Mouse (Mus musculus) heart, adult 8-10 months (tissue): Measurements from ENCODE around the gene Arid5b. TPM values are rescaled to one million over a fixed set of nuclear protein-coding genes. Genes with fewer than 3 reads are reported as not detected.

Source experiments
- DNase-seq: peaks from one replicate; pipeline ENCODE4 v3.0.0; 2022; ENCODE audit warnings: low spot score
- total RNA-seq, 4 experiments: library from RNA; stranded (reverse); gene quantifications; 2 replicates each; pipeline ENCODE4 v1.2.4; 2022

Arid5b gene
- total RNA-seq, 4 experiments from 2014 or later, result 17.7 to 25.4 (median 18.5) TPM

DNA sequence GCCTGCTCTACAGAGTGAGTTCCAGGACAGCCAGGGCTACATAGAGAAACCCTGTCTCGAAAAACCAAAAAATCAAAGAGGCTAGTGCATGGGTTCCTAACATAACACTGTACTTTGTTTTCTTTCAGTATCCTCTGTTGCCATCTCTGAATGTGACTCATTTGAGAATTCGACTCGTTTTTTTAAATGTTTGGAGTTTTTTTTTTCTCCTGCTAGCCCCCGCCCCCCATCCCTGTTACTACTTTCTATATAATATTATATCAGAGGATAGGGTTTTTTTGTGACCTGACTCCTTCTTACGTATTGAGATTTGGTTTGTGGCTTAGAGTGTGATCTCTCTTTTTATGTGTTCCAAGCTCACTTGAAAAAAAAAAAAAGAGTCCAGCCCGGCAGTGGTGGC, 223.8 kb downstream of the Arid5b start:
- no peak for DNase-seq

DNA sequence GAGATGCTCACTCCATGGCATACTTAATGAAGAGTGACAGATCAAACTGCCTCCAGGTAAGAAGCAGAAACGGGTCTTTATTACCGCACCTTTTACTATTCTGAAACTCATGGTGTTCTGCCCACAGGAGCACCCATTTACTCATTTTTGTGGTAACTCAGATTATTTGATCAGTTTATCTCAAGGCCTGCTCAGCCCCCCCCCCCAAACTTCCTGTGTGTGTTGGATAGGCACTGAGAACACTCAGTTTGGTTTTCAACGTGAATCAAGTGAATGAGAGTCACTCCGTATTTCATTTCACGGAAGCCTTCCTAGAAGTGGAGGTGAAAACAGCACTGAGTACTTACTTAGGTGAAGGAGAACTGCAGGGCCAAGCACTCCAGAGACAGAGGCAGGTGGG, 224.4 kb downstream of the Arid5b start:
- no peak for DNase-seq

DNA sequence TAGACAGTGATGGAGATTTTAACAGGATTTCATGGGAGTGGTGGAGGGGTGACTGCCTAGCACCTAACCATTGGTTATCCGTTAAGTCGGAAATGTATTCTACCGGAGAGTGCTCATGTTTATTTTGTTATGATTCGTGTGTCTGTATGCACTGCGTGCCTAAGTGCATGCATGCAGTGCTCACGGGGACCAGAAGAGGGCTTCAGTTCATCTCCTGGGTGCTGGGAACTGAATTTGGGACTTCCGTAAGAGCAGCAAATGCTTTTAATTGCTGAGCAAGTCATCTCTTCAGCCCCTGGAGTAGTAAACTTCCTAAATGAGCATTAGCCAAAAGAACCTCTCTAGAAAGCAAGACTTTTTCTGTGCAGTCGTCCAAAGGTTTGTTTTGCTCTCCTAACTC, 226.2 kb downstream of the Arid5b start:
- DNase-seq, result no peak

DNA sequence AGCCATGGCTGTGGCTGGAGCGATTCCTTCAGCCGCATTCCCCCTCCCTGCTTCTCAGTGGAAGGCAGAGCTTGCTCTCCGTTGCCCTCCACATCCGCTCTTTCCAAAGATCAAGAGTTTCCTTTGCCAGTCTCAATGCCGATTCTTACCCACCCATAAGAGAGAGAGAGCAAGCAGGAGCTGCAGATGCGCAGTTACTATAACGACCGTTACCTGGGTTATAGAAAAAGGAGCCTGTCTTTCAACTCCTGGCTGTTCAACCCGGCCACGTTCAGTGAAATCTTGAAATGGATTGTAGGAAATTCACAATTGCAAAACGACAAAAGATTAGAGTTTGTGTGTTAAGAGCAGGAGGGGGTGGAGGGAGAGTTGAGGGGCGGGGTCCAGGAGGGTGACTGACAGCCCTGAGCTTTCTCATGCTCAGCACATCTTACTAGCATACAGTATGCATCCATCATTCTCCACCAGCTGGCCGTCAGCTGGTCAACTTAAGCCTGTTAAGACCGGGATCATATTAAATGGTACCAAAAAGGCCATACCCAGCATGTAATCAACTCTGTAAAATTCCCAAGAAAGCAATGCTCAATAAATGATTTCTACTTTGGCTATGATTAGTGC, 227.1 kb downstream of the Arid5b start:
- no peak for DNase-seq

DNA sequence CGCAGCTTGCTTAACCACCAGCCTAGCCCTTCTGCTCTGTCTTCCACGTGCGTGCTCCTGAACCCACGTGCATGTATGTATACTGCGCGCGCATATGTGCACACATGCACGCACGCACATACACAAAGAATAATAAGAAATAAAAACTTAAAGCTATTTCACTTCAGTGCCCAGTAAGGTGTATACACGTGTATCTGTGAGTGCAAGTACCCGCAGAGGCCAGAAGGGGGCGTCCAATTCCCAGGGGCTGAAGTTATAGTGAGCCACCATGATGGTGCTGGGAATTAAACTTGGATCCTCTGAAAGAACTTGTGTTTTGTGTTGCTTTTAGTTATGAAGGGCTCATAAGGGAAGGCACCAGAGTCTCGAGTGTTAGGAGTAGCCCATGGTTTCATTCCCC, 227.7 kb downstream of the Arid5b start:
- DNase-seq, result no peak

DNA sequence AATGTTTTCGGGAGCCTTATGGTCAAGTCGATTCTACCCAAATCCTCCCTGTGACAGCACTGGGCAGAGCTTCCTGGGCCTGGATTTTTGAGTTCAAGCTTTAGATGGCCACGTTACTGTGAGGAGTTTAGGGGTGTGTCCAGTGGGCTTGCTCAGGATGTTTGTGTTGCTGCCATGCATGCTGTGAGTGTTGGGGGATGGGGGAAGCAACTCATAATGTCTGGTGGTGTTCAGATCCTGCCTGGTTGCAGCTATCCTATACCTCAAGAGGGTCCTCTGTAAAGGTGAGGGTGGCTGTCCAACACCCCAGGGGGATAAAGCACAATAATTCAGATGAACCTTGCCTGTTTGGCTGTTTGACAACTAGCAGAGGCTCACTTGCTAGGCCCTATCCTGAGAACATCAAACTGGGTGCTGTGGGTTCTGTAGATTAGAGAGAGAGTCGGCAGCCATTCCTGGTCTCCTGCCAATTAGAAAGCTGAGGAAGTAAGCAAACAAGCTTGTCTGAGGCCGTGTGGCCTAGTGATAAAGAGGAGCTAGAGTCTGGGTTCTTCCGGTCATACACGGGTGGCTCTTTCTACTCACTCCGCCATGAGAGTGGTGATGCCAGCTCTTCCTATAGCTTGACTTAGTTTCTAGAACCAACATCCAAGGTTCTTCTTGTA, 229.8 kb downstream of the Arid5b start:
- no peak for DNase-seq

DNA sequence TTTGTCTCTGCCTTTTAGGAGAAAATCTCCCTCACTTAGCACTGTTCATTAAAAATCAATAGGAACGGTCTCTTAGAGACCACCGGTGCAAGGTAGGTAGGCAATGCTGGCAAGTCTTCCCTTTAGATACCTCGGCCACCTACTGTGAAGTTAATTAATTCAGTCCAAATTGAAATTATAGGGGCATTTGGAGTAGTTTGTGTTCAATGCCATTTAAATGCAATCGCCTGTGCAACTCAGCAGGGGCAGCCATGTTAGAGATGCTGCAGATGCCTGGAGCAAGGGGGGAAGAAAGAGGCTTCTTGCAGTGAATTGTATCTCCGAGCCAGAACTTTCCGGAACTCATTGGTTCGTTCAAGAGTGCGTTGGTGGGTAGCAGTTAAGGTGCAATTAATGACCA, 233.7 kb downstream of the Arid5b start:
- no peak for DNase-seq

DNA sequence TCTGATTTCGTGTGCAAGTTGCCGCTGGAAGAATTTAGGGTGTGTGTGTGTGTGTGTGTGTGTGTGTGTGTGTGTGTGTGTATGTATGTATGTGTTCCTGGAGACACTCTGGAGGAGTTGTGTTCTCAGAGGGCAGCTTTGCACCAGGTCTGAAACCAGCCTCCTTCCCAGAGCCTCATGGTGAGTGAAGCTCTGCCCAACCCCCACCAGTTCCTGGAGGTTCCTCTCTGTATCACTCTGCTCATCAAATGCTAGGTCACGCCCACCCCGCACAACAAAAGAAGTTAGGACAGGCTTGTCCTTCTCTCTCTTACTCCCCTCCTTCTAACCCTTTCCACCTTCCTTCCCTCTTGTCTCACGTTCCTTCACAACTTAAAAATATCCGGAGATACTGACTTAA, 234.6 kb downstream of the Arid5b start:
- DNase-seq, result no peak
